Mouse (Mus musculus): ENCODE data around the gene Kidins220.

- TF ChIP-seq CTCF (IDR thresholded peaks at IDR 0.05; ENCODE audit: extremely low read depth, insufficient read depth, low read length), result no peak
- no peak for TF ChIP-seq POLR2A (IDR thresholded peaks at IDR 0.05; ENCODE audit: extremely low read depth, insufficient read depth, low read length)
Observed at GRCm38 (mm10) chr12:25011733-25012367, 37.1 kb downstream of the Kidins220 start.

Data from cortical plate, adult 2 months (tissue).